12 mouse cellular contexts compared by ENCODE assay signal in genomic region chr4:43727718-43728575, GRCm38 (mm10). TPM values are rescaled to one million over a fixed set of nuclear protein-coding genes. Genes with fewer than 3 reads are reported as not detected.
DNase-seq lines count a peak whose midpoint lies in the region; ATAC-seq and TF ChIP-seq lines count a peak whose summit lies in the region.
"Had no signal": no experiment of that assay in that cellular context is flagged by ENCODE, and none has a peak within 500 bp of the region (broad histone marks: within the 10 kb centered on the region; RNA-seq: fewer than 3 reads in every experiment).

No protein-coding gene starts in this region.

- 0 out of 2 replicates have a peak overlapping the region, but pooled peaks have one; percentile 8 for H3K27ac ChIP-seq in kidney, embryonic 14.5 days (ENCODE audit: low read depth, low read length)
- H3K27ac ChIP-seq in bone marrow, adult 2 months (ENCODE audit: control insufficient read depth, insufficient read depth, low read depth, low read length, poor library complexity) = peak overlapping the region; percentile 10; the same call in 1 of the 2 replicates

- no peaks in the 10 kb centered on the region for H3K79me2 ChIP-seq in C2C12 (ENCODE audit: control insufficient read depth, insufficient read depth)

- no peak overlapping the region for H3K4me3 ChIP-seq in kidney, embryonic 14.5 days (ENCODE audit: low read length)
- no peak overlapping the region for H3K4me3 ChIP-seq in C2C12 (ENCODE audit: insufficient read depth, poor library complexity, severe bottlenecking)
- H3K4me3 ChIP-seq in bone marrow, adult 2 months (replicated peaks; ENCODE audit: control insufficient read depth, low read depth, low read length) = no peak overlapping the region

- 75% methylated on average over 7 of the region's 7 CpGs for WGBS in kidney, embryonic 14.5 days
- WGBS in bone marrow, adult 2 months = 67% methylated on average over 7 of the region's 7 CpGs

- no peak for TF ChIP-seq POLR2A in bone marrow, adult 2 months (IDR thresholded peaks at IDR 0.05; ENCODE audit: borderline replicate concordance, control insufficient read depth, low read depth, low read length)

- no peaks in the 10 kb centered on the region for H3K9me3 ChIP-seq in kidney, embryonic 14.5 days (ENCODE audit: control insufficient read depth, low read length)

- H3K4me1 ChIP-seq in kidney, embryonic 14.5 days (ENCODE audit: control insufficient read depth, insufficient read depth, low read length) = peaks cover 11% of the 10 kb centered on the region; the same call in 1 of the 2 replicates
- H3K4me1 ChIP-seq in bone marrow, adult 2 months (ENCODE audit: control insufficient read depth, insufficient read depth, low read length) = no peaks in the 10 kb centered on the region

- no peak overlapping the region for H3K9ac ChIP-seq in kidney, embryonic 14.5 days (ENCODE audit: low read depth, low read length)

- H3K4me2 ChIP-seq in kidney, embryonic 14.5 days (replicated peaks; ENCODE audit: low read depth, low read length) = no peak overlapping the region

- DNase-seq in kidney, adult 11 months = no peak
- DNase-seq in liver = peak; percentile 32
- DNase-seq in right cerebral cortex, adult 18-20 months = no peak
- no peak for DNase-seq in urinary bladder, postnatal 14 days (ENCODE audit: low spot score)
- DNase-seq in adrenal gland, postnatal 10 days = no peak
- DNase-seq: thymus, adult 2 months had no signal

- no peak; the same call in 1 of the 2 replicates for ATAC-seq in kidney, embryonic 14.5 days (ENCODE audit: low FRiP score, low TSS enrichment)

- no peaks in the 10 kb centered on the region for H3K36me3 ChIP-seq in kidney, embryonic 14.5 days (ENCODE audit: control insufficient read depth, insufficient read depth, low read length)
- no peaks in the 10 kb centered on the region for H3K36me3 ChIP-seq in C2C12 (ENCODE audit: control insufficient read depth, insufficient read depth)

- no peaks in the 10 kb centered on the region for H3K79me3 ChIP-seq in C2C12 (ENCODE audit: low read depth)

- H3ac ChIP-seq in C2C12 (ENCODE audit: control insufficient read depth, insufficient read length, low read depth) = peak overlapping the region; percentile 27

- TF ChIP-seq CTCF in C2C12 (IDR thresholded peaks at IDR 0.05; ENCODE audit: control insufficient read depth, insufficient read depth, insufficient read length) = no peak
- no peak for TF ChIP-seq CTCF in bone marrow, adult 2 months (IDR thresholded peaks at IDR 0.05; ENCODE audit: control insufficient read depth, insufficient read depth, low read length)

- no peaks in the 10 kb centered on the region for H3K27me3 ChIP-seq in kidney, embryonic 14.5 days (ENCODE audit: control insufficient read depth, insufficient read depth, low read length)
- H3K27me3 ChIP-seq in C2C12 (ENCODE audit: control insufficient read depth, insufficient read depth, insufficient read length) = no peaks in the 10 kb centered on the region

TF ChIP-seq in C2C12, 6 proteins besides CTCF, POLR2A, EP300 and RAD21:
- TF ChIP-seq MYOD1 (IDR thresholded peaks at IDR 0.05; ENCODE audit: control insufficient read depth, insufficient read length, low read depth) (peak; percentile 82), USF1 (IDR thresholded peaks at IDR 0.05; ENCODE audit: low read depth) (no peak), FOSL1 (IDR thresholded peaks at IDR 0.05; ENCODE audit: insufficient read depth, low read length, poor library complexity, severe bottlenecking) (no peak), MAX (IDR thresholded peaks at IDR 0.05) (peak; percentile 15), MYOG (IDR thresholded peaks at IDR 0.05; ENCODE audit: control insufficient read depth, extremely low read depth, insufficient read length) (no peak), CEBPB (IDR thresholded peaks at IDR 0.05; ENCODE audit: low read depth) (no peak)

RNA-seq across cellular contexts. Expression of gene Hrct1, which starts 1.0 kb away (rescaled TPM):
- polyA plus RNA-seq in kidney, embryonic 14.5 days (2014; fragmentation: Nextera tagmentation; extraction: Ambion mirVana) = 0.40 and 1.0 TPM in 2 replicates
- polyA plus RNA-seq in C2C12 (2012; fragmentation: generic; extraction: Trizol) = 5.0 TPM
- polyA plus RNA-seq in bone marrow, adult 2 months (2011; ENCODE audit: insufficient read depth, insufficient read length, low replicate concordance, missing spikeins) = 3.1 and 6.3 TPM in 2 replicates
- total RNA-seq in adrenal gland, postnatal 10 days (2021) = 1 to 10 TPM; 5.5 to 6.0 TPM

RNA-seq across cellular contexts. Expression of gene Spaar, which starts 1.9 kb away (rescaled TPM):
- polyA plus RNA-seq in kidney, embryonic 14.5 days (2014; fragmentation: Nextera tagmentation; extraction: Ambion mirVana) = 0.04 and 0.14 TPM in 2 replicates
- polyA plus RNA-seq in C2C12 (2012; fragmentation: generic; extraction: Trizol) = 0.11 TPM
- 0.63 and 0.80 TPM in 2 replicates for polyA plus RNA-seq in bone marrow, adult 2 months (2011; ENCODE audit: insufficient read depth, insufficient read length, low replicate concordance, missing spikeins)
- total RNA-seq in adrenal gland, postnatal 10 days (2021) = 1 to 10 TPM; 4.1 to 4.3 TPM

RNA-seq across cellular contexts. Expression of gene Olfr71, which starts 17.9 kb away (rescaled TPM):
- polyA plus RNA-seq in kidney, embryonic 14.5 days (2014; fragmentation: Nextera tagmentation; extraction: Ambion mirVana) = not detected in 2 replicates
- not detected for polyA plus RNA-seq in C2C12 (2012; fragmentation: generic; extraction: Trizol)
- polyA plus RNA-seq in bone marrow, adult 2 months (2011; ENCODE audit: insufficient read depth, insufficient read length, low replicate concordance, missing spikeins) = not detected in 2 replicates
- not detected for total RNA-seq in adrenal gland, postnatal 10 days (2021)
- total RNA-seq: ES-E14; gastrocnemius, adult 18-20 months had no signal
- polyA plus RNA-seq: embryonic facial prominence, embryonic 11.5 days; thymus, adult 2 months had no signal

RNA-seq across cellular contexts. Expression of gene Olfr70, which starts 27.3 kb away (rescaled TPM):
- polyA plus RNA-seq in kidney, embryonic 14.5 days (2014; fragmentation: Nextera tagmentation; extraction: Ambion mirVana) = not detected in 2 replicates
- not detected for polyA plus RNA-seq in C2C12 (2012; fragmentation: generic; extraction: Trizol)
- not detected in 2 replicates for polyA plus RNA-seq in bone marrow, adult 2 months (2011; ENCODE audit: insufficient read depth, insufficient read length, low replicate concordance, missing spikeins)
- not detected for total RNA-seq in adrenal gland, postnatal 10 days (2021)
- total RNA-seq: ES-E14; gastrocnemius, adult 18-20 months had no signal
- polyA plus RNA-seq: embryonic facial prominence, embryonic 11.5 days; thymus, adult 2 months had no signal

RNA-seq across cellular contexts. Expression of gene Olfr159, which starts 42.9 kb away (rescaled TPM):
- not detected in 2 replicates for polyA plus RNA-seq in kidney, embryonic 14.5 days (2014; fragmentation: Nextera tagmentation; extraction: Ambion mirVana)
- not detected for polyA plus RNA-seq in C2C12 (2012; fragmentation: generic; extraction: Trizol)
- polyA plus RNA-seq in bone marrow, adult 2 months (2011; ENCODE audit: insufficient read depth, insufficient read length, low replicate concordance, missing spikeins) = not detected in 2 replicates
- total RNA-seq in adrenal gland, postnatal 10 days (2021) = not detected
- total RNA-seq: ES-E14; gastrocnemius, adult 18-20 months had no signal
- polyA plus RNA-seq: embryonic facial prominence, embryonic 11.5 days; thymus, adult 2 months had no signal
